Mouse (Mus musculus): ENCODE data around the gene Rasl12. TPM values are rescaled to one million over a fixed set of nuclear protein-coding genes. Genes with fewer than 3 reads are reported as not detected.
A peak's percentile ranks its signal among the peaks of the same experiment; 100 is the strongest.

The Rasl12 gene
- 6.7 and 6.8 TPM in 2 replicates for polyA plus RNA-seq (2015; fragmentation: Nextera tagmentation; extraction: Ambion mirVana)

GRCm38 (mm10) chr9:65398279-65398678 is at the start of gene Rasl12:
Gene Rasl12, plus strand, starts transcription at chr9:65398506.
- ATAC-seq = peak; percentile 88
- Histone ChIP-seq H3K4me3 (replicated peaks; ENCODE audit: low read length) (peak within 1 kb of the TSS; percentile 57), H3K9ac (replicated peaks; ENCODE audit: low read depth, low read length) (peak within 1 kb of the TSS; percentile 66), H3K27ac (ENCODE audit: low read length) (no peak within 1 kb of the TSS), H3K4me2 (ENCODE audit: low read length) (peak within 1 kb of the TSS; percentile 81), H3K36me3 (ENCODE audit: control insufficient read depth, insufficient read depth) (no peaks in the 10 kb centered on the region), H3K4me1 (replicated peaks; ENCODE audit: control insufficient read depth, insufficient read depth, low read length) (peaks cover 9% of the 10 kb centered on the region; the same call in 1 of the 2 replicates), H3K27me3 (replicated peaks; ENCODE audit: control insufficient read depth, insufficient read depth, low read length) (no peaks in the 10 kb centered on the region; the same call in 1 of the 2 replicates), H3K9me3 (ENCODE audit: control insufficient read depth, low read length) (no peaks in the 10 kb centered on the region)
- WGBS = 1% methylated on average over 24 of the region's 24 CpGs

- H3K4me1 ChIP-seq (replicated peaks; ENCODE audit: control insufficient read depth, insufficient read depth, low read length) = peaks cover 7% of the 10 kb centered on the region
- no peaks in the 10 kb centered on the region for H3K27me3 ChIP-seq (replicated peaks; ENCODE audit: control insufficient read depth, insufficient read depth, low read length)
- H3K27ac ChIP-seq (ENCODE audit: low read length) = no peak overlapping the region
- 92% methylated on average over 5 of the region's 5 CpGs for WGBS
- H3K9me3 ChIP-seq (ENCODE audit: control insufficient read depth, low read length) = no peaks in the 10 kb centered on the region
- H3K4me2 ChIP-seq (ENCODE audit: low read length) = no peak overlapping the region
- H3K4me3 ChIP-seq (replicated peaks; ENCODE audit: low read length) = no peak overlapping the region
- no peak for ATAC-seq
- no peak overlapping the region for H3K9ac ChIP-seq (replicated peaks; ENCODE audit: low read depth, low read length)
- peaks cover 18% of the 10 kb centered on the region for H3K36me3 ChIP-seq (ENCODE audit: control insufficient read depth, insufficient read depth)
Observed at GRCm38 (mm10) chr9:65353251-65353650, 45.1 kb upstream of the Rasl12 start.

- Histone ChIP-seq H3K9me3 (ENCODE audit: control insufficient read depth, low read length) (no peaks in the 10 kb centered on the region), H3K27me3 (replicated peaks; ENCODE audit: control insufficient read depth, insufficient read depth, low read length) (no peaks in the 10 kb centered on the region), H3K27ac (ENCODE audit: low read length) (no peak overlapping the region), H3K4me2 (ENCODE audit: low read length) (no peak overlapping the region), H3K4me1 (replicated peaks; ENCODE audit: control insufficient read depth, insufficient read depth, low read length) (no peaks in the 10 kb centered on the region), H3K9ac (replicated peaks; ENCODE audit: low read depth, low read length) (no peak overlapping the region), H3K36me3 (ENCODE audit: control insufficient read depth, insufficient read depth) (peaks cover 40% of the 10 kb centered on the region), H3K4me3 (replicated peaks; ENCODE audit: low read length) (no peak overlapping the region)
- 86% methylated on average over 7 of the region's 7 CpGs for WGBS
- no peak for ATAC-seq
Observed at GRCm38 (mm10) chr9:65356561-65356960, 41.7 kb upstream of the Rasl12 start.

- Histone ChIP-seq H3K4me1 (replicated peaks; ENCODE audit: control insufficient read depth, insufficient read depth, low read length) (no peaks in the 10 kb centered on the region), H3K9me3 (ENCODE audit: control insufficient read depth, low read length) (no peaks in the 10 kb centered on the region), H3K9ac (replicated peaks; ENCODE audit: low read depth, low read length) (no peak overlapping the region), H3K27me3 (replicated peaks; ENCODE audit: control insufficient read depth, insufficient read depth, low read length) (no peaks in the 10 kb centered on the region), H3K27ac (ENCODE audit: low read length) (no peak overlapping the region), H3K36me3 (ENCODE audit: control insufficient read depth, insufficient read depth) (peaks cover 40% of the 10 kb centered on the region), H3K4me2 (ENCODE audit: low read length) (no peak overlapping the region), H3K4me3 (replicated peaks; ENCODE audit: low read length) (no peak overlapping the region)
- ATAC-seq = no peak
- 95% methylated on average over 2 of the region's 2 CpGs for WGBS
Observed at GRCm38 (mm10) chr9:65356971-65357370, 41.3 kb upstream of the Rasl12 start.

DNA sequence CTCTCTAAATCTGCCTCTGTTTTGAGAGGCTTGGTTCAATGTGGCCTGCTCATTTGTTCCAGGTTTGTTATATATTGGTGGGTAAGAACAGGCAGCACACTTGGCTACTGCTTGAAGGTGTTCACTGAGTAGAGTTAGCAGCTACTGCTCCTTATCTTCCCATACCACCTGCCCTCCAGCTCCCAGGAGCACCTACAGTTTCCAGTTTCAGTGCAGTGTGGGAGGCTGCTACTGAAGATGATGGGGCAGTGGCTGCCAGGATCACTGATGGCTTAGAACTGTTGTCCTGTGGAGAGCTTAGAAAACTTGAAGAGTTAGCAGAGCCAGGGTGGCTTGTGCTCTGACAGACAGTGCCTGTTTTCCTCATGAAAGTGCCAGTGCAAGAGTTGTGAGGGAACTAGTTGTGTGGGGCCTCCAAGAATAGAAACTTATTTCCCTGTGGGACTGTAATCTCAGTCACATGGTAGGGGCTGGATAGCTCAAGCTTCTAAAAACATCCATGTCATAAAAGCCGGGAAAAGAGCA is 39.3 kb upstream of the Rasl12 start:
- H3K36me3 ChIP-seq (ENCODE audit: control insufficient read depth, insufficient read depth) = peaks cover 40% of the 10 kb centered on the region

GRCm38 (mm10) chr9:65360641-65361448 is 37.5 kb upstream of the Rasl12 start, which contains the start of gene Ubap1l:
Gene Ubap1l, plus strand, starts transcription at chr9:65361041.
- H3K36me3 ChIP-seq (ENCODE audit: control insufficient read depth, insufficient read depth) = peaks cover 40% of the 10 kb centered on the region
- no peak for ATAC-seq
- no peaks in the 10 kb centered on the region for H3K27me3 ChIP-seq (replicated peaks; ENCODE audit: control insufficient read depth, insufficient read depth, low read length)

More for the DNA sequence above, 39.3 kb upstream of the Rasl12 start:
- no peak for ATAC-seq
- 84% methylated on average over 1 of the region's 1 CpGs for WGBS
- H3K9ac ChIP-seq (replicated peaks; ENCODE audit: low read depth, low read length) = no peak overlapping the region
- H3K27ac ChIP-seq (ENCODE audit: low read length) = no peak overlapping the region
- H3K4me3 ChIP-seq (replicated peaks; ENCODE audit: low read length) = no peak overlapping the region
- H3K4me2 ChIP-seq (ENCODE audit: low read length) = no peak overlapping the region
- H3K4me1 ChIP-seq (replicated peaks; ENCODE audit: control insufficient read depth, insufficient read depth, low read length) = no peaks in the 10 kb centered on the region
- H3K9me3 ChIP-seq (ENCODE audit: control insufficient read depth, low read length) = no peaks in the 10 kb centered on the region
- no peaks in the 10 kb centered on the region for H3K27me3 ChIP-seq (replicated peaks; ENCODE audit: control insufficient read depth, insufficient read depth, low read length)

GRCm38 (mm10) chr9:65363684-65364083 is 34.6 kb upstream of the Rasl12 start:
- no peak for ATAC-seq
- no peaks in the 10 kb centered on the region for H3K4me1 ChIP-seq (replicated peaks; ENCODE audit: control insufficient read depth, insufficient read depth, low read length)
- no peak overlapping the region for H3K4me3 ChIP-seq (replicated peaks; ENCODE audit: low read length)
- H3K9ac ChIP-seq (replicated peaks; ENCODE audit: low read depth, low read length) = no peak overlapping the region
- no peaks in the 10 kb centered on the region for H3K9me3 ChIP-seq (ENCODE audit: control insufficient read depth, low read length)
- H3K36me3 ChIP-seq (ENCODE audit: control insufficient read depth, insufficient read depth) = peaks cover 19% of the 10 kb centered on the region
- no peak overlapping the region for H3K27ac ChIP-seq (ENCODE audit: low read length)
- 75% methylated on average over 9 of the region's 9 CpGs for WGBS
- no peak overlapping the region for H3K4me2 ChIP-seq (ENCODE audit: low read length)
- no peaks in the 10 kb centered on the region for H3K27me3 ChIP-seq (replicated peaks; ENCODE audit: control insufficient read depth, insufficient read depth, low read length)

More at GRCm38 (mm10) chr9:65360641-65361448, 37.5 kb upstream of the Rasl12 start, which contains the start of gene Ubap1l:
- H3K9me3 ChIP-seq (ENCODE audit: control insufficient read depth, low read length) = no peaks in the 10 kb centered on the region
- no peak within 1 kb of the TSS for H3K4me3 ChIP-seq (replicated peaks; ENCODE audit: low read length)
- H3K9ac ChIP-seq (replicated peaks; ENCODE audit: low read depth, low read length) = no peak within 1 kb of the TSS
- no peak within 1 kb of the TSS for H3K4me2 ChIP-seq (ENCODE audit: low read length)
- H3K27ac ChIP-seq (ENCODE audit: low read length) = no peak within 1 kb of the TSS
- 92% methylated on average over 16 of the region's 16 CpGs for WGBS
- no peaks in the 10 kb centered on the region for H3K4me1 ChIP-seq (replicated peaks; ENCODE audit: control insufficient read depth, insufficient read depth, low read length)

DNA sequence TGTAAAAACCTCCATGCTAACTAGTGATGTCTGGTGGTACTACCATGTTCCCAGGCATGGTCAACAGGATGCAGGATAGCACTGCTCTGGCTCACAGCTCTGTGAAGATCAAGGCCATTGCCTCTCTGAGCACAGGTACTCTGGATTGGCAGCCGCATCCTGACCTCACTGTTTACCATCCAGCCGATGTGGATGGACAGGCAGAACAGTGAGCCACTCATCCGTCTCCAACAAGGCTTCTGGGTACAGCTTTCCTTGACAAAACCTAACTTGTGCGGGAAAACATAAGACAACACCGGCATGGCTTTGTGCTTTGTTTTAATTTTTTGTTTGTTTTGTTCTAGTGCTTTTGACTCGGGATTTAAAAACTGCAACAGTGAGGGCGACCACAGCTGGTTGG is 32.6 kb upstream of the Rasl12 start:
- Histone ChIP-seq H3K4me3 (replicated peaks; ENCODE audit: low read length) (no peak overlapping the region), H3K27ac (ENCODE audit: low read length) (no peak overlapping the region), H3K4me1 (replicated peaks; ENCODE audit: control insufficient read depth, insufficient read depth, low read length) (no peaks in the 10 kb centered on the region), H3K4me2 (ENCODE audit: low read length) (no peak overlapping the region), H3K27me3 (replicated peaks; ENCODE audit: control insufficient read depth, insufficient read depth, low read length) (no peaks in the 10 kb centered on the region), H3K36me3 (ENCODE audit: control insufficient read depth, insufficient read depth) (peaks cover 4% of the 10 kb centered on the region; the same call in 1 of the 2 replicates), H3K9me3 (ENCODE audit: control insufficient read depth, low read length) (no peaks in the 10 kb centered on the region), H3K9ac (replicated peaks; ENCODE audit: low read depth, low read length) (no peak overlapping the region)
- WGBS = 89% methylated on average over 7 of the region's 7 CpGs
- no peak for ATAC-seq

GRCm38 (mm10) chr9:65371756-65372155 is 26.6 kb upstream of the Rasl12 start:
- Histone ChIP-seq H3K9ac (replicated peaks; ENCODE audit: low read depth, low read length) (no peak overlapping the region), H3K9me3 (ENCODE audit: control insufficient read depth, low read length) (no peaks in the 10 kb centered on the region), H3K36me3 (ENCODE audit: control insufficient read depth, insufficient read depth) (no peaks in the 10 kb centered on the region), H3K4me2 (ENCODE audit: low read length) (no peak overlapping the region), H3K27me3 (replicated peaks; ENCODE audit: control insufficient read depth, insufficient read depth, low read length) (no peaks in the 10 kb centered on the region), H3K4me3 (replicated peaks; ENCODE audit: low read length) (no peak overlapping the region), H3K27ac (ENCODE audit: low read length) (no peak overlapping the region), H3K4me1 (replicated peaks; ENCODE audit: control insufficient read depth, insufficient read depth, low read length) (no peaks in the 10 kb centered on the region)
- no peak for ATAC-seq
- 79% methylated on average over 24 of the region's 24 CpGs for WGBS
